Mouse (Mus musculus): ENCODE measurements around the gene Ptprj.

Gene Ptprj

DNA sequence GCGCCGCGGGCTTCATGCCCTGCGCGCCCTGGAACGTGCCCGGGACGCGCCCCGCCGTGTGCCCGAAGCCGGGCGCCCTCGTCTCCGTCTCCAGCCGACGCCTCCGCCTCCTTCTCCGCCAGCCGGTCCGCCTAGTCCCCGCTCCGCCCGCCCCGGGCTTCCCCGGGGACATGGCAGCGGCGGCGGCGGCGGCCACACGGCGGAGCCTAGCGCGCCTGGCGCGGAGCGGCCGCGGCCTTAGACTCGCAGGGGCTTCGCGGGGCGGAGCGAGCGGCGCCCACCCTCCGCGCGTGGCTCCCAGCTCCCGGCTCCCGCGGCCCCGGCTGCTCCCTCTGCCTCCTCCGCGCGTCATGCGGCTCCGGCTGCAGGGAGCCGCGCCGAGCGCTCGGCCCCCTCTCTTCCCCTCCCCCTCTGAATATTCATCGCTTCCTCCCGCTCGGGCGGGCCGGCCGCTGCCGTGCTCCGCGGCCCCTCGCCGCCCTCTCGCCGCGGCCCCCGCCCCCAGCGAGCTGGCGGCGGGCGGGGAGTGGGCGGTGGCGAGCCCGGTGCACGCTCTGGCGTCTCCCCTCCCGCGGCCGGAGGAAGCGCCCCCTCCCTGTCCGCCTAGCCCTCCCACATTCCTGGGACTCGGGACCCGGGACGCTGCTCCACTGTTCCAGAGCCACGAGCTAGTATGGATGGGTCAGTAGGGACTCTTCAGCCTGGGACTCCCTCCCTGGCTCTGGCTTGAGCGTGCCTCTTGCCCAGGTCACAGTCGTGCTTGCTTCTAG, at the start of gene Ptprj:
Gene Ptprj (minus strand): TSS at position 412 of the 770 bp plus-strand sequence.
- Histone ChIP-seq H3K9me3 (ENCODE audit: low read length) (no peaks in the 10 kb centered on the region), H3K4me1 (replicated peaks; ENCODE audit: low read depth, low read length) (peaks cover 13% of the 10 kb centered on the region), H3K36me3 (ENCODE audit: insufficient read depth, low read length) (no peaks in the 10 kb centered on the region), H3K27me3 (ENCODE audit: insufficient read depth, low read length) (peaks cover 37% of the 10 kb centered on the region), H3K4me3 (replicated peaks; ENCODE audit: low read length) (peak within 1 kb of the TSS; percentile 93)
- no peak for TF ChIP-seq NANOG (IDR thresholded peaks at IDR 0.05; ENCODE audit: borderline replicate concordance, low read length)
- TF ChIP-seq POU5F1 (IDR thresholded peaks at IDR 0.05; ENCODE audit: borderline replicate concordance, low read length) = no peak
- TF ChIP-seq CTCF (conservative IDR thresholded peaks at IDR 0.05; ENCODE audit: low read length) = no peak

DNA sequence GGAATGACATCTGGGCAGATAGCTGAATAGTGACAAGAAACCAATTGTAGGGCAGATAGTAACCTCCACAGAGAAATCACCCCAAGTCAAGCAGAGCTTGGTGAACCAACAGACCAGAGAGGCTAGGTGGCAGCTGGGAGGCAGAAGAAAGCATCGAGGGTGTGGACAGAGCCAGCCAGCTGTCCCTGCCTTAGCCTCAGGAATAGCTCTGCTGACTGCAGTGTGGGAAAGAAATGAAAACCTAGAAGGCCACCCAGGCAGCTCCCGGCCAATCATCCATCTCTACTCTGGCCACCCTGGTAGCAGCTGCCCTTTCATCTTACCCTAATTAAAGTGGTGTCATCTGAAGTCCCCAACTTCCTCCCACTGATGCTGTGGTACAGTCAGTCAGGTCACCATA, 49.1 kb upstream of the Ptprj start:
- H3K4me3 ChIP-seq (replicated peaks; ENCODE audit: low read length) = no peak overlapping the region
- peaks cover 32% of the 10 kb centered on the region for H3K27me3 ChIP-seq (ENCODE audit: insufficient read depth, low read length)
- no peaks in the 10 kb centered on the region for H3K36me3 ChIP-seq (ENCODE audit: insufficient read depth, low read length)
- TF ChIP-seq CTCF (conservative IDR thresholded peaks at IDR 0.05; ENCODE audit: low read length) (no peak), NANOG (IDR thresholded peaks at IDR 0.05; ENCODE audit: borderline replicate concordance, low read length) (no peak), POU5F1 (IDR thresholded peaks at IDR 0.05; ENCODE audit: borderline replicate concordance, low read length) (no peak)
- H3K9me3 ChIP-seq (ENCODE audit: low read length) = no peaks in the 10 kb centered on the region
- H3K4me1 ChIP-seq (replicated peaks; ENCODE audit: low read depth, low read length) = peaks cover 9% of the 10 kb centered on the region; the same call in 1 of the 2 replicates

DNA sequence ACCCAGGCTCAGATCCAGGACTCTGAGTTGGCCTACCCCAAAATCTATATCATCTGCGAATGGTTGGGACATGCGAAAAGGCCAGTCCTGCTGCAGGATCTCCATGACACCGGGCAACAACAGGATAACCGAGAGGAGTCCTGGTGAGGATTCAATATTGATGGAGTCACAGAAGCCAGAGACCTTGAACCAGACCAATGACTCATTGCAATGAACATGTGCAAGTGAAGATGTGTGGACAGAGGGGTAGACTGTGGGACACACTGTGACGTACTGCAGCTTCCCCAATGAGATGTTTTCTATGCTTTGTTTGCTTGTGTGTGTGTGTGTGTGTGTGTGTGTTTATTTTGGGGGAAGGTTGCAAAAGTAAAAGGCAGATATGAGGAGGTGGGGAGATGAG, 47.8 kb upstream of the Ptprj start:
- Histone ChIP-seq H3K4me1 (replicated peaks; ENCODE audit: low read depth, low read length) (peaks cover 11% of the 10 kb centered on the region; the same call in 1 of the 2 replicates), H3K36me3 (ENCODE audit: insufficient read depth, low read length) (no peaks in the 10 kb centered on the region), H3K9me3 (ENCODE audit: low read length) (no peaks in the 10 kb centered on the region), H3K4me3 (replicated peaks; ENCODE audit: low read length) (no peak overlapping the region), H3K27me3 (ENCODE audit: insufficient read depth, low read length) (peaks cover 19% of the 10 kb centered on the region)
- TF ChIP-seq NANOG (IDR thresholded peaks at IDR 0.05; ENCODE audit: borderline replicate concordance, low read length) = no peak
- TF ChIP-seq CTCF (conservative IDR thresholded peaks at IDR 0.05; ENCODE audit: low read length) = no peak
- TF ChIP-seq POU5F1 (IDR thresholded peaks at IDR 0.05; ENCODE audit: borderline replicate concordance, low read length) = no peak

DNA sequence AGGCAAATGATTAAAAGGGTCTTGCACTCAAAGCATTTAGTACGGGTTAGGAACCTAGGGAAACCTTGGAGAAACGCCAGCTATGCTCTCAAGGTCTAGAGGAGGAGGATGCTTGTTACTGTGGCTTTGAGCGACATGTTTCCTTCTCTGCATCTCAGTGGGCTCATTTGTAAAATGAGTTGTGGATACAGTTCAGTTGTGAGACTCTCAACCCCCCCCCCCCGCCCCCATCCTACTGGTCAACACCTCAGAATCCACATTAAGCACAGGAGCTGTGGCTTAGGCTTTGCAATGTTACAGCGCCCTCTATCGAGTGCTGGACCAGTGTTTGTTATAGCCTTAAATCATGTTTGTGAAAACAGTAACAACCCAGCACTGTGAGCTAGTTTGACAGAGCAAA, 44.5 kb upstream of the Ptprj start:
- H3K4me3 ChIP-seq (replicated peaks; ENCODE audit: low read length) = no peak overlapping the region
- TF ChIP-seq NANOG (IDR thresholded peaks at IDR 0.05; ENCODE audit: borderline replicate concordance, low read length) (no peak), CTCF (conservative IDR thresholded peaks at IDR 0.05; ENCODE audit: low read length) (peak; percentile 61)
- peaks cover 7% of the 10 kb centered on the region for H3K4me1 ChIP-seq (replicated peaks; ENCODE audit: low read depth, low read length)
- H3K9me3 ChIP-seq (ENCODE audit: low read length) = no peaks in the 10 kb centered on the region
- H3K36me3 ChIP-seq (ENCODE audit: insufficient read depth, low read length) = no peaks in the 10 kb centered on the region
- no peaks in the 10 kb centered on the region for H3K27me3 ChIP-seq (ENCODE audit: insufficient read depth, low read length)

DNA sequence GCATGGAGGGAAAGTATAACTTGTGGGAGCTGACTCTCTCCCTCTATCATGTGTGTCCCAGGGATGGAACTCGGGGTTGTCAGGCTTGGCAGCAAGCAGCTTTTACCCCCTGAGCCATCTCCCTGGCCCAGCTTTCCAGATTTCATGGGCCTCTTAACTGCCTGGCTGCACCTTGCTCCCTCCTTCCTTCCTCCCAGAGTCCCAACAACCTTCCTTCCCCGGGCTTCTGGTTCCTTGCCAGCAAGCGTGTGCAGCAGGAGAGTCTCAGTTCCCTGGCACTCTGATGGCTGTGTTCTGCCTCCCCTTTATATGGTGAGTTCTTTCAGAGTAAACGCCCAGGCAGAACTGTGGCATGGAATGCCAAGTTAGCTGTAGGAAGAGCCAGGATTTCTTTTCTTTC, 43.9 kb upstream of the Ptprj start:
- H3K9me3 ChIP-seq (ENCODE audit: low read length) = no peaks in the 10 kb centered on the region
- no peaks in the 10 kb centered on the region for H3K36me3 ChIP-seq (ENCODE audit: insufficient read depth, low read length)
- no peaks in the 10 kb centered on the region for H3K27me3 ChIP-seq (ENCODE audit: insufficient read depth, low read length)
- no peak overlapping the region for H3K4me3 ChIP-seq (replicated peaks; ENCODE audit: low read length)
- H3K4me1 ChIP-seq (replicated peaks; ENCODE audit: low read depth, low read length) = peaks cover 12% of the 10 kb centered on the region
- TF ChIP-seq POU5F1 (IDR thresholded peaks at IDR 0.05; ENCODE audit: borderline replicate concordance, low read length) (no peak), NANOG (IDR thresholded peaks at IDR 0.05; ENCODE audit: borderline replicate concordance, low read length) (no peak), CTCF (conservative IDR thresholded peaks at IDR 0.05; ENCODE audit: low read length) (no peak)

DNA sequence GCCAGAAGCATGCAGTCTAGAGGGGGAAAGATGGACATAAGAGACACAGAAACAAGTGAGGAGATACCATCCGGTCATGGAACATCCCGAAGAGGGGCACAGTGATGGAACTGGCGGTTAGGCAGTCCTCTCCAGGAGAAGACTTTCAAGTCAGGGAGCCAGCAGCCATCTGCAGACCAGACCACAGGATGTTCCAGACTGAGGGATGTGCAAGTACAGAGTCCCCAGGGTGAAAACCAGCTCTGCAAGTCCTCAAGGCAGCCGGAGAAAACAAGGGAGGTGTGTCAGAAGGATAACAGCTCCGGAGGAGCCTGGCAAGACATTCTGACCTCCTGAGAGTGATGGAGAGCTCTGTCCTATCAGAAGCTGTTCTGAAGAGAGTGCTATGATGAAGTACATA, 40.4 kb upstream of the Ptprj start:
- H3K4me1 ChIP-seq (replicated peaks; ENCODE audit: low read depth, low read length) = peaks cover 12% of the 10 kb centered on the region
- no peaks in the 10 kb centered on the region for H3K36me3 ChIP-seq (ENCODE audit: insufficient read depth, low read length)
- no peak overlapping the region for H3K4me3 ChIP-seq (replicated peaks; ENCODE audit: low read length)
- H3K9me3 ChIP-seq (ENCODE audit: low read length) = no peaks in the 10 kb centered on the region
- H3K27me3 ChIP-seq (ENCODE audit: insufficient read depth, low read length) = no peaks in the 10 kb centered on the region
- TF ChIP-seq NANOG (IDR thresholded peaks at IDR 0.05; ENCODE audit: borderline replicate concordance, low read length) (no peak), POU5F1 (IDR thresholded peaks at IDR 0.05; ENCODE audit: borderline replicate concordance, low read length) (no peak), CTCF (conservative IDR thresholded peaks at IDR 0.05; ENCODE audit: low read length) (no peak)

DNA sequence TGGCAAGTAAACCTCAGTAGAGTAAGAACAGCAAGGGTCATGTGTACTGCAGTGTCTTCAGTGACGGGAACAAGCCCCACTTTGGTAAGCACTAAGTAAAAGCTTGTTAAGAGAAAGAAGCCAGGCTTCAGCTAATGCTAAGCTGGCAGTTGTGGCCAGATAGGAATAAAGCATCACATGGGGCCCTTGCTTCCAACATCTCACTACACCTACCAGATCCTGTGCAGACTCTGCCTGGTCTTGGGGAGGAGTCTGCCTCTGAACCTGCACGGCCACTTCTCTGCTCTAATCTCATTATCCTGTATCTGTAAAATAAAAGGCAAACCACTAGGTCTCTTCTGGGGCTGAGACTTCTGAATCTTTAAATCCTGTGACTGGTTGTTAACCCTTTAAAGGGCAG, 39.2 kb upstream of the Ptprj start:
- Histone ChIP-seq H3K4me3 (replicated peaks; ENCODE audit: low read length) (no peak overlapping the region), H3K36me3 (ENCODE audit: insufficient read depth, low read length) (no peaks in the 10 kb centered on the region), H3K9me3 (ENCODE audit: low read length) (no peaks in the 10 kb centered on the region), H3K4me1 (replicated peaks; ENCODE audit: low read depth, low read length) (peaks cover 15% of the 10 kb centered on the region), H3K27me3 (ENCODE audit: insufficient read depth, low read length) (no peaks in the 10 kb centered on the region)
- no peak for TF ChIP-seq CTCF (conservative IDR thresholded peaks at IDR 0.05; ENCODE audit: low read length)
- TF ChIP-seq NANOG (IDR thresholded peaks at IDR 0.05; ENCODE audit: borderline replicate concordance, low read length) = no peak
- TF ChIP-seq POU5F1 (IDR thresholded peaks at IDR 0.05; ENCODE audit: borderline replicate concordance, low read length) = no peak

DNA sequence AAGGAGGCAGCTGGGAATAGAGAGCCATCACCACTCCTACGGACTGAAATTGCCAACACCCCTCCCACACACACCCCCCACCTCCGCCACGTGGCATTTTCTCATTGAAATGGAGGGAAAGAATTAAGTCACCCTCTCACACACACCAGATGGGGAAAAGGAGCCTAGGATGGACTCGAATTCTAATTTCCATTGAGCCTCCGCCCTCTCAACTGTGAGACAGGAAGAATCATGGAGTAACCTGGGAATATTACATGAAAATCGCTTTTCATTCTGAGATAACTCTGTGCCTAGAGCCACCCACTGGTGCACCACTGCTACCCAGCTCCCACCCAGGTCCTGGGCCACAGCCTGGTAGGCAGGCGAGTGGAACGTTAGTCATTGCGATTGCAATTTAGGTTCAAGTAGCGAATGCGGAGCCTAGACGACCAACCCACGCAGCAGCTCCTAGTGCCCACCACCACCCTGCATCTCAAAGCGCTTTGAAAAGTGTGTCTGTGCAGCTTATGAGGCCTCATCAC, 34.3 kb upstream of the Ptprj start:
- Histone ChIP-seq H3K9me3 (ENCODE audit: low read length) (no peaks in the 10 kb centered on the region), H3K4me1 (replicated peaks; ENCODE audit: low read depth, low read length) (peaks cover 32% of the 10 kb centered on the region), H3K36me3 (ENCODE audit: insufficient read depth, low read length) (no peaks in the 10 kb centered on the region), H3K4me3 (replicated peaks; ENCODE audit: low read length) (no peak overlapping the region), H3K27me3 (ENCODE audit: insufficient read depth, low read length) (no peaks in the 10 kb centered on the region)
- no peak for TF ChIP-seq CTCF (conservative IDR thresholded peaks at IDR 0.05; ENCODE audit: low read length)
- no peak for TF ChIP-seq POU5F1 (IDR thresholded peaks at IDR 0.05; ENCODE audit: borderline replicate concordance, low read length)
- no peak for TF ChIP-seq NANOG (IDR thresholded peaks at IDR 0.05; ENCODE audit: borderline replicate concordance, low read length)
